Mouse (Mus musculus): ENCODE results near the gene Tmem211. TPM values are rescaled to one million over a fixed set of nuclear protein-coding genes. Genes with fewer than 3 reads are reported as not detected.

The Tmem211 gene
- polyA plus RNA-seq, 1 experiment: not detected

DNA sequence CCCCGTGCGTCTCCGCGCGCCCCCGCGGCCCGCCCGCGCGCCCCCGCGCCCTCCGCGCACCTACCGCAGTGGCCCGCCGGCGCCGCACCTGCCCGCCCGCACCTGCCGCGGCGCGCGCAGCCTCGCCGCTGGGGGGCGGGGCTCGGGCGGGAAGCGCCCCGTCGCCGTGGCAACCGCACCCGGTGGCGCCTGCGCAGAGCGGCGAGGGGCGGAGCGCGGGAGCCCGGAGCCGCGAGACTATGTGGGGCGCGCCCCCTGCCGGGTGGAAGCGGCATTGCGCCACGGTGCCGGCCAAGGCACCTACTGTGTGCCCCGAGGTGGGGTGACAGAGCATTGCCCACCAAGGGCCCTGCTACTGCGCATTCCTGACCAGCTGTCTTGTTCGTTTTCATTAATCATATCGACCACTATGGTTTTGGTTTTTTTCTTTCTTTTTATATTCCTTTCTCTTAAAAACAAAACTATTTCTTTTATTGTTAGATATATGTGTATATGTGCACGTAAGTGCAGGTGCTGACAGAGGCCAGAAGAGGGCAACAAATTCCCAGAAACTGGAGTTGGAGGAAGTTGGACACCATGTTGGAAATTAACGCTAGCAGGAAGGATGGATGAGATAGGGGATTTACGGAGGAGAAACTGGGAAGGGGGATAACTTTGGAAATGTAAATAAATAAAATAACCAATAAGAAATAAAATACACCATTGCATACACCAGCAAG lies 5.4 kb upstream of the Tmem211 start, which contains the start of gene 2900026A02Rik:
Gene 2900026A02Rik (minus strand): TSS at position 90 of the 719 bp plus-strand sequence.
- no peak for TF ChIP-seq GATA1 (IDR thresholded peaks at IDR 0.05; ENCODE audit: low read length)

GRCm38 (mm10) chr5:113223888-113224287 lies 2.8 kb upstream of the Tmem211 start:
- no peak for TF ChIP-seq GATA1 (IDR thresholded peaks at IDR 0.05; ENCODE audit: low read length)

DNA sequence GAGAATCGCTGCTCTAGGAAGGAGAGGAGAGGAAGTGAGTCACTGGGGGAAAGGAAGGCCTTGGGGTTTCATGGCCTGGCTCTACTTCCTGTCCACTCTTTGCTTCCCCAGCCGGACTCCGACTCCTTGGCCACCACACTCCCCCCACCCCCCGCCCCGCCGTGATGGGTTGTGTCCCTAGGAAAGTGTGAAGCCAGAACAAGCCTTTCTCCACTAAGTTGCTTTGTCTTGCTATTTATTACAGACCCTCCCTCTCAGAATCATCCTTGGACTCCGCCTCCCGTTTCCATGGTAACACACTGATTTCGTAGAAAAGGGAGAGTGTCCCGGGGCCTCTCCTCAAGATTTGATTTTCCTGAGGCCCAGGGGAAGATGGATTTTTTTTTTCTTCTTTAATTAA lies 1.4 kb upstream of the Tmem211 start:
- no peak for TF ChIP-seq GATA1 (IDR thresholded peaks at IDR 0.05; ENCODE audit: low read length)

DNA sequence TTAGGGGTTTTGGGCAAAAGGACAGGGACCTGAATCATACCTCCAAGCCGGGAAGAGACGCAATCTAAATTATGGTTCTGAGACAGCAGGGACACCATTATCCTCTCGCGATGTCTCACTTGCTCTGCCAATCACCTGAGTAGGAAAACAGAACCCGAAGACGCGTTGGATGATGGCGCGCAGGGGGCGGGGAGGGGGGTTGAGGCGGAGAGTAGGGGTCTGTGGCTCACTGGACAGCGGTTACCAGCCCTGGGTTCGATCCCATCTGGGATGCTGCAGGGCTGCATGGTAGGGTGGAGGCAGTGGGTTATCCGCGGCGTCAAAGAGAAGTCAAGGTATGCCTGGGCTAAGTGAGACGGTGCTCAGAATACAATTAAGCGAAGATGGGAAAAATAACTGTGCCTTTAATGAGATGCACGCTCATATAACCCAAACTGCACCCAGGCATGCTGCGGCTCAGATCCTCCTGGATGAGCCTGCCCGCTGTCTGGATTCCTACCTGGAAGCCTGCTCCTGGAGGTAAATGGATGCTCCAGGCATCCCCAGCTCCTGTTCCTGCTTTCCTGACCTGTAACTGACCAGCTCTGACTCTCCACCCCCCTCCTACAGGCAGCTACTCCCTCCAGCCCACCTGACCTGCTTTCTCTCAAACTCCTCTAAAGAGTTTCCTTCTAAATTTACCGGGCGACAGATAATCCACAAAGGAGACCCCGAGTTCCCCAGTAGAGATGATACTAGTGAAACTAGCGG lies 848 bp upstream of the Tmem211 start:
- TF ChIP-seq GATA1 (IDR thresholded peaks at IDR 0.05; ENCODE audit: low read length): no peak

DNA sequence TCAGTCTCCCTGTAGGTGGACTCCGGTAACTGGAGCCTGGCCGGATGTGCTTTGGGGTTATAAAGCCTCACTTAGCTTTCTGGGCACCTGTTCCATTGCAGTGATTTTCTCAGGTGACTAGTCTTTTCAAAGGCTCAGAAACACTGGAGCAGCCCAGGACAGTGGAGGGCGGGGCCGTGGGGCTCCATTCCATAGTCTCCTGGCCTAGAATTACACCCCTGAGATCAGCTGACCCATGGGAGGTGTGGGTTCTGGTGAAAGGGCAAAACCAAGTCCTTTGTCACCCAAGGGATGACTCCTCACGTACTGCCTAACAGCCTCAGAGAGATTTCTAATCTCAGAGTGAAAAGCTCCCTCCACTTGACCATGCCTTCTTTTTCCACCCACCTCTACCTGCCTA lies 3.5 kb downstream of the Tmem211 start:
- no peak for TF ChIP-seq GATA1 (IDR thresholded peaks at IDR 0.05; ENCODE audit: low read length)

DNA sequence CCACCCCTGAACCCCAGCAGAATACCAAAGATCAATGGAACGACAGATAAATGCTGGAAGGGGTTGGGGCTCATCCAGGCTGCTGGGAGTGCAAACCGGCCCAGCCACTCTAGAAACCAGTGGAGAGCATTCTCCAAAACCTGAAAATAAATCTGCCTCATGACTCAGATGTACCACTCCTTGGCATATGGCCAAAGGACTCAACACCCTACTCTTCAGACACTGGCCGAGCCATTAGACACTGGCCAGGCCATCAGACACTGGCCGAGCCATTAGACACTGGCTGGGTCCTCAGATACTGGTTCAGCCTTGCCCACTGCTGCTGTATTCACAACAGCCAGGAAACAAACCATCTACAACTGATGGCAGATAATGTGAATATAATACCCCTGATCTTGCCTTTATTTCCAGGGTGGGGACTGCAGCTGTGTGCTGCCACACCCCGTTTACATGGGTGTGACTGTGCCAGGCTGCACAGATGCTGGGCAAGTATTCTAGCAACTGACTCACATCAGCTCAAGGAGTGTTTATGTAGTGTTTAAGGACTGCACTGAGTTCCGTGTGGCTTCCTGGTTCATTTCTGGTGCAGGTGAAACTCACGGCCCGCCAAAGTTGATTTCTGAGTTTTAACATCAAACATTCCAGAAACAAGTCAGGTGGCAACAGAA lies 22.7 kb downstream of the Tmem211 start:
- no peak for TF ChIP-seq GATA1 (IDR thresholded peaks at IDR 0.05; ENCODE audit: low read length)

- TF ChIP-seq GATA1 (IDR thresholded peaks at IDR 0.05; ENCODE audit: low read length): no peak
Measured at GRCm38 (mm10) chr5:113250806-113251205, 24.1 kb downstream of the Tmem211 start.

DNA sequence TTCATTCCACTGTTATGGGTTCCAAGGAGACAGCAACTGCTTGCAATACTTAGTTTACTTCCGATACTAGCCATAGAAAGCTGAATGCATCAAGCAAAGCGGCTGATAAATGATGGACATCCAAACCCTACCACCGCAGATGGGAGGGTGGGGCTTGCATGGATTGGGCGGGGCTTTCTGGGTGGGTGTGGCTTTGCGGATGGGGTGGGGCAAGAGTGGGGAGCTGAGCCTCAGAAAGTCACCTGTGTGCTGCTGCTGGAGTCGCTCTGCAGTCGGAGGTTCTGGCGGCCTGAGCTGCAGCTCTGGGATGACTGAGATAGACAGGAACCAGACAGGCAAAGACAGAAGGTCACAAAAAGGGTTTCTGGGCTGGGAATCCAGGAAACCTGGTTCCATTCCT lies 38.9 kb downstream of the Tmem211 start:
- no peak for TF ChIP-seq GATA1 (IDR thresholded peaks at IDR 0.05; ENCODE audit: low read length)

GRCm38 (mm10) chr5:113268246-113268645 lies 41.5 kb downstream of the Tmem211 start:
- TF ChIP-seq GATA1 (IDR thresholded peaks at IDR 0.05; ENCODE audit: low read length): no peak

DNA sequence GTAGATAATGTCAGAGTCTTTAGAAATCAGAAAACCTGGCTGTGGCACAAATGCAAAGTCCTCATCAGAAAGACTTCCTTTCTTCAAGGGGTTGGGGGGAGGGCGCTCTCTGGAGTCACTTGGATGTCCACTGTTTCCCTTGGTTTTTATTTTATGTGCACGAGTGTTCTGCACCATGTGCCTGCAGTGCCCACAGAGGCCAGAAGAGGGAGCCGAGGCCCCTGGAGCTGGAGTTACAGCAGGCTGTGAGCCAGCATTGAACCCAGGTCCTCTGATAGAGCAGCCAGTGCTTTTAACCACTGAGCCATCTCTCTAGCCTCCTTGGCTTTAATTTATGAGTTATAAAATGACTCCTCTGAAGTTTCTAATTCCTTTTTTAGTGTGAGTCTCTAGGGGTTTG lies 43.3 kb downstream of the Tmem211 start:
- TF ChIP-seq GATA1 (IDR thresholded peaks at IDR 0.05; ENCODE audit: low read length): no peak

- no peak for TF ChIP-seq GATA1 (IDR thresholded peaks at IDR 0.05; ENCODE audit: low read length)
Measured at GRCm38 (mm10) chr5:113271207-113271811, 44.6 kb downstream of the Tmem211 start.

- TF ChIP-seq GATA1 (IDR thresholded peaks at IDR 0.05; ENCODE audit: low read length): no peak
Measured at GRCm38 (mm10) chr5:113275839-113276238, 49.1 kb downstream of the Tmem211 start.

- TF ChIP-seq GATA1 (IDR thresholded peaks at IDR 0.05; ENCODE audit: low read length): no peak
Measured at GRCm38 (mm10) chr5:113280138-113280856, 53.6 kb downstream of the Tmem211 start.

DNA sequence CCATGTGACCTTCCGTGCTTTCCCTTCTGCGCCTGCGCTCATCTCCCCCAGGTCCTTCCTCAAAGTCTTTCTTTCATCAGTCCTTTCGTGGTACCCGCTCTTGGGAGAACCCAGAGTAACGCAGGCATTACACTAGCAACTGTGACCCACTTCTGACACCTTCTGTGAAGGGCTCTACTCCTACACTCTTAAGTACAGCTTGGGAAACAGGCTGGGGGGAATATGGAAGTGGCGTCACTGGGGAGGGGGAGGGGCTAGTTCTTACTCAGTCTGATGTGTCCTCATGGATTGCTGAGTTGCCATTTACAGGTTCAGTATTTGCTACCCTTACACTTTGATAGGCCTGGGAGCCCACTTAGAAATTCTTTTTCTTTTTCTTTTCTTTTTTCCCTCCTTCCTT lies 54.8 kb downstream of the Tmem211 start:
- TF ChIP-seq GATA1 (IDR thresholded peaks at IDR 0.05; ENCODE audit: low read length): no peak

- TF ChIP-seq GATA1 (IDR thresholded peaks at IDR 0.05; ENCODE audit: low read length): no peak
Measured at GRCm38 (mm10) chr5:113283726-113284125, 57.0 kb downstream of the Tmem211 start.
